Mouse (Mus musculus) embryonic fibroblast, embryonic 13.5 days (primary cell): ENCODE results near the gene Fcmr.

ENCODE experiments used
- CTCF ChIP-seq: IDR thresholded peaks from 2 replicates; pipeline ENCODE4 v1.5.1; 2011; ENCODE audit warnings: mild to moderate bottlenecking, control low read depth, low read length, moderate library complexity, borderline replicate concordance; ENCODE audit not compliant: insufficient read depth
- POLR2A ChIP-seq: IDR thresholded peaks from 2 replicates; pipeline ENCODE4 v1.6.1; 2011; ENCODE audit warnings: low read depth, mild to moderate bottlenecking, control low read depth, low read length, moderate library complexity

DNA sequence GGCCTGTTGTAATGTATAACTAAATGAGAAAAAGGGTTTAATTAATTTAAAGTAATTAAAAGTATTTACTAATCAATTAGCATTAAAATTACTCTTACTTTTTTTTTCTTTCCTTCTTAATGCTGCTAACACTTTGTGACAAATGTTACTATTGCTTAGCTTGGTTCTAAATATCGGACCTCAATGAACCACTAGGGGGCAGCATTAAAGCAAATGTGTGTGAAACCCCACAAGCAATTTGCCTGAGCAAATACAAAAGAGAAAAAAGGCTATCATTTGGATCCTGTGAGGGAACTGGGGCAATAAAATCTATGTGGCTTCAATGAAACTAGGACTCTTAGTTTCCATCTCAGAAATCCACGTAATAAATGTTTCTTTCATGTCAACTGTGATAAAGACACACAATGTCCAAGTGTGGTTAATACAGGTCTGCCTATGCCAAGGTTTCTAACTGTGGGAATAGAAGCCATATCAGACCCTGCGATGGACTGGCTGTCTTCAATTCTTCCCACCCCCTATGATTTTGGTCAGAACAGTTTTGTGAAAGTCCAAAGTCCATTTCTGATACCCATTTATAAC lies 11.6 kb downstream of the Fcmr start:
- TF ChIP-seq POLR2A (no peak), CTCF (no peak)
